Mouse (Mus musculus) stomach, postnatal 0 days (tissue): ENCODE results near the gene Xrcc6.
A peak's percentile ranks its signal among the peaks of the same experiment; 100 is the strongest.

Source experiments
- CTCF ChIP-seq: IDR thresholded peaks from 2 replicates; pipeline ENCODE4 v1.5.1; 2016; ENCODE audit warnings: antibody characterized with exemption, low read depth, mild to moderate bottlenecking, moderate library complexity
- EP300 ChIP-seq: optimal IDR thresholded peaks from 2 replicates; pipeline ENCODE3; 2016; ENCODE audit warnings: antibody characterized with exemption

GRCm38 (mm10) chr15:82023965-82024635 is 36.5 kb downstream of the Xrcc6 start:
- TF ChIP-seq CTCF (peak; percentile 4; the same call in 1 of the 2 replicates), EP300 (no peak)
